Mouse (Mus musculus) brain, embryonic 14.5 days (tissue): ENCODE results near the gene Izumo2.
"Not testable (repeated sequence)": the region's sequence is repeated elsewhere in the genome, so short reads cannot be mapped to it uniquely, and the experiment has no call there.

ENCODE experiments used
- CTCF ChIP-seq: fragments of 200-500 bp; IDR thresholded peaks from 2 replicates; pipeline ENCODE4 v1.5.1; 2012; ENCODE audit warnings: inconsistent platforms, mild to moderate bottlenecking, moderate library complexity, borderline replicate concordance; ENCODE audit not compliant: insufficient read depth, insufficient read length; ENCODE audit errors: extremely low read depth
- POLR2A ChIP-seq: fragments of 200-500 bp; IDR thresholded peaks from 2 replicates; pipeline ENCODE4 v1.6.1; 2012; ENCODE audit warnings: mild to moderate bottlenecking, inconsistent platforms, borderline replicate concordance; ENCODE audit not compliant: poor library complexity, insufficient read depth, insufficient read length, severe bottlenecking; ENCODE audit errors: extremely low read depth

DNA sequence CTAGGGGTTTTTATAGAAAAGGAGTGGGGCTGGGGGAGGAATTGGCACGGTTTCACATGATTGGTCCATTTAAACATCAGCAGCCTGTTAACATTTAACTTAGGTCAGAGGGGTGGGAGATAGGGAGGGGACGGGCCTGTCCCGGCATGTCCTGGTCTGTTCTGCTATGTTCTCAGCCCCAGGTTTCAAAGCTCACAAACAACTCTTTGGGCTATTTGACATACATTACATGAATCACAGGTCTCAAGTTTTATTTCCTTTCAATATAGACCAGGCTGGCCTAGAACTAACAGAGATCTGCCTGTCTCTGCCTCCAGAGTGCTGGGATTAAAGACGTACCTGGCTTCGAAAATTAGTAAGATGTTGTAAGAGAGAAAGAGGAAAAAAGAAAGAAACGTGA, 449 bp upstream of the Izumo2 start:
- TF ChIP-seq CTCF, POLR2A: not testable (repeated sequence)
